Mouse (Mus musculus) cerebellum, postnatal 25 days (tissue): ENCODE results near the gene Prx.

ENCODE experiments used
- DNase-seq, 2 experiments: peaks; one replicate each; pipeline ENCODE4 v3.0.0; 2021; ENCODE audit warnings: mixed read lengths in 2 of 2

The Prx gene

GRCm38 (mm10) chr7:27523805-27524204, 24.7 kb downstream of the Prx start:
- no peak for DNase-seq

DNA sequence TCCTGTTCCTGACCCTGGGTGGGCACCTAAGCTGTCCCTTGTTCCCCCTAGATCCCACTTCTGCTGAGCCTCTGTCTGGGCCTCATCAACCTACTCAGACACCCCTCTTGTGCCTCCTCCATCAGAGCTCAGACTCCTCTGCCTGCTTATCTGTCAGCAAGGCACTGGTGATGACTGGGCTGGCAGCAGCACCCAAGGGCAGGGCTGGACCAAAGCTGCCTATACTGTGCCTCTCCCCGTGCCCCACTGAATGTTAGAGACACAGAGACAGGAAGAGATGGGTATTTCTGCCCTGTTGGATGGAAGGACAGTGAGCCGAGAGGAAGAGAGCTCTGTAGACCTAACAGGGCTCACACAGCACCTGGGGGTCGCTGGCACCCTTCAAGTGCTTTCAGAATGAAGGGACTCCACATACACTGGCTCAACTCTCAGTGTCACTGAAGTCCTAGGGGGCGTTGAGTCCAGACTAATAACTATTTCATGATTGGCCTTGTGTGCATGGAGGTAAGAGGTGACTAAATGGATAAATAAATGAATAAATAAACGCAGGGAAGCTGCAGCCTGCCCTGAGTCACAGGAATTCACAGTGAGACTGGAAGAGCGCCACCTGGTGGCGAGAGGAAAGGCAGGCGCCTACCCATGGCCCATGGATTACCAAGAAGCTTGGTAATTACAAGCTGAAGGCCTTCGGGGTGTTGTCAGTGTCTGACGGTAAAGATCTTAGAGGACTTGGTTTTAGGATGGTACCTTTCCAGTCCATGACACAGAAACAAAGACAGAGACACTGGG, 27.1 kb downstream of the Prx start:
- DNase-seq = peak; percentile 84 to 90

- DNase-seq = no peak
These were observed 29.9 kb downstream of the Prx start for GRCm38 (mm10) chr7:27529070-27529469.

GRCm38 (mm10) chr7:27530937-27531336, 31.8 kb downstream of the Prx start:
- no peak for DNase-seq

- DNase-seq = no peak
These were observed 32.6 kb downstream of the Prx start for GRCm38 (mm10) chr7:27531707-27532106.

DNA sequence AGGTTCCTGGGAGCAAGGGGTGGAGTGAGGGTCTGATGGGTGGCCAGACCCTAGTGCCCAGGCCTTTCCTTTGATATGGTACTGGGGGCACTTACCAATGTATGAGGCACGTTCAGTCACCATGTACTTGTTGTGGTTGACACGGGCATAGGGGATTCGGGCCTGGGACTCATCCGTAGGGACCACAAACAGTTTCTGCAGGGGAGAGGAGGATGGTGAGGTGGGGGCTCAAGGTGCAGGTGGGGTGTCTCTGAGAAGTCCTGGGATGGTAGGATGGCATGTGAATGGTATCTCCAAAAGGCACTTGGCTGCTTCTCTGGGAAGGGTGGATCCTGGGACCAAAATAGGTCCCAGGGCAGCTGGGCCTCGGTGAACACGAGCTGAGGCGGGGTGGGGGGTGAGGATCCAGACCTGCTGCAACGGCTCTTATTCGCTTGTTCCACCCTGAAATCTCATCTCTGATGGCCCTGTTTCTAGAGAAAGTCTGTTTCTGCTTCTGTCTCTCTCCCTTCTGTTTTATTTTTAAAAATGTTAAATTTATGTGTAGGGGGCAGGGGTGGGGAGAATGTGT, 33.4 kb downstream of the Prx start:
- no peak for DNase-seq

- DNase-seq = no peak
These were observed 36.3 kb downstream of the Prx start for GRCm38 (mm10) chr7:27535386-27535785.

- DNase-seq = no peak
These were observed 37.5 kb downstream of the Prx start for GRCm38 (mm10) chr7:27536618-27537017.

DNA sequence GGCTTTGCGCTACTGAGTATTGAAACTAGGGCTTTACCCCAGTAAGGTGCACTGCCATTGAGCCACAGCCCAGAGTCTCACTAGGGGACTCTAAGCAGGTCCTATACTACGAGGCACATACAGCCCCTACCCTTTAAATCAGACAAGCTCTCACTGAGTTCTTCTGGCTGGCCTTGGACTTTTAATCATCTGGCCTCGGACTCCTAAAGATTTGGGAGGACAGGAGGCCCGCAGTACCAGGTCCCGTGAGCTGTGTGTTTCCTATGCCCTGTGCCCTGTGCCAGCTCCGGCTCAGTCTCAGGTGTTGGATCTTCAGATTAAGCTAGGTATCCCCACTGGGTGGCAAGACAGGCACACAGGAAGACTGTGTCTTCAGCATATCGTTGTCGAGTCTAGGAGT, 38.9 kb downstream of the Prx start:
- no peak for DNase-seq

DNA sequence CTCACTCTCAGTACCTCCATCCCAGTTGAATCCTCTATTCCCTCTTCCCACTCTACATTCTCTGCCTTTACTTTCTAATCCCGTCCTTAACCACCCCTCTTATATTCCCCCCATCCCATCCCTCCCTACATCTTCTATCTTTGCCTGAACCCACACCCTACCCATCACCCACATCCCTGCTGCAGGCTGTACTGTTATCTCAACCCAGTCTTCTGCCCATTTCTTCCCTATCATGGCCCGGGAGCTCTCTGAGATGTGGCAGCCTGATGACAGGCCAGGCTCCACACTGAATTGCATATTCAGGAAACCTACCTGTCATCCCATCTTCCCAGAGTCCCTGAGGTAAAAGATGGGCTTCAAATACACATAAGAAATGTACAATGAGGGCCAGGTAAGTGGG, 39.7 kb downstream of the Prx start:
- no peak for DNase-seq

DNA sequence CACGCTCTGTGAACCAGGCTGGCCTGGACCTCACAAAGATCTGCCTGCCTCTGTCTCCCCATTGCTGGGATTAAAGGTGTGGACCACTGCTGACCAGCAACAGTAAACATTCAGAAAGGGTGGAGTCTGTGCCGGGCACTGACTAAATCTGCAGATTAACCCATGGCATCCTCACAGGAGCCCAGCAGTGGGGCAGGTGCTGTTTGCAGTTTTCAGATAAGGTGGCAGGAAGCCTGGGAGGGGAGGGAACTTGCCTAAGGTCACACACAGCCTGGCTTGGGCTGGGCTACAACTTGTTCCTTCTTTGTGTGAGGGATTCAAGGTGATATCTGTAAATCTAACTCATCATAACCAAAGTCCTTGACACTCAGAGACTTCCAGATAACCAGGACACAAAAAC, 41.4 kb downstream of the Prx start:
- no peak for DNase-seq

DNA sequence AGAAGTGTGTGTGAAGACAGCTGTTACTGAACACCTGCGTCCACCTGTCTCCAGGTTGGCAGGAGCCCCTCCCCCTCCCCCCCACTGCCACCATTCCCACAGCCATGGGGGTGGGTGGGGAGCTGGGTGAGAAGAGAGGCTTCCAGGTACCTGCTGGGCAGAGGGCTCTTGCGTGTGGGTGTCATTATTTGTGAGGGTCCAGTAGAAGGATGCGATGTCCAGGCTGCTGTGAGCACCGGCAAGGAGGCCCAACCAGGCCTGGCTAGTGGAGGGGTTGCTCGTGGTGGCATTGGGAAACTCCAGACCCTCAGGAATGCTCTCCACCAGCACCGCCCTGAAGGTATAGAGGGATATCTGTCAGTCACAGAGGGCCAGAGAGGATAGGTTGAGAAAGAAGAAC, 41.8 kb downstream of the Prx start:
- no peak for DNase-seq

DNA sequence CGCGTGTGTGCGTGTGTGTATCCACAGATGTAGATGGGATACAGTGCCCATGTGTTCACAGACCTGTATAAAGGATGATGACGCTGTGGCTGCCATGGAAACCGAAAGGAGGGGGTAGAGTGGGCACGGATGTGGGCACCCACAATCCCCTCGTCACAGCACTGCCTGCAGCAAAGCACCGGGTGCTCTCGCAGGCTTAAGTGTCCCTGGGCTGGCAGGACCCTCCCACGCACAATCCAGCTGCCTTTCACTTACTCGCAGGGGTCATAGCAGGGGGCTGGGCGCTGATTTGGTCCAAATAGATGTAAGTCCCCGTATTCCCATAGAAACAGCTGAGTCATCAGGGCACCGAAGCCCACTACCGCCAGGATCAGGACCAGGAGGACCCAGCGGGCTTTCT, 42.3 kb downstream of the Prx start:
- DNase-seq = peak in 1 of 2 experiments; percentile 30

- DNase-seq = no peak
These were observed 42.8 kb downstream of the Prx start for GRCm38 (mm10) chr7:27541922-27542321.

DNA sequence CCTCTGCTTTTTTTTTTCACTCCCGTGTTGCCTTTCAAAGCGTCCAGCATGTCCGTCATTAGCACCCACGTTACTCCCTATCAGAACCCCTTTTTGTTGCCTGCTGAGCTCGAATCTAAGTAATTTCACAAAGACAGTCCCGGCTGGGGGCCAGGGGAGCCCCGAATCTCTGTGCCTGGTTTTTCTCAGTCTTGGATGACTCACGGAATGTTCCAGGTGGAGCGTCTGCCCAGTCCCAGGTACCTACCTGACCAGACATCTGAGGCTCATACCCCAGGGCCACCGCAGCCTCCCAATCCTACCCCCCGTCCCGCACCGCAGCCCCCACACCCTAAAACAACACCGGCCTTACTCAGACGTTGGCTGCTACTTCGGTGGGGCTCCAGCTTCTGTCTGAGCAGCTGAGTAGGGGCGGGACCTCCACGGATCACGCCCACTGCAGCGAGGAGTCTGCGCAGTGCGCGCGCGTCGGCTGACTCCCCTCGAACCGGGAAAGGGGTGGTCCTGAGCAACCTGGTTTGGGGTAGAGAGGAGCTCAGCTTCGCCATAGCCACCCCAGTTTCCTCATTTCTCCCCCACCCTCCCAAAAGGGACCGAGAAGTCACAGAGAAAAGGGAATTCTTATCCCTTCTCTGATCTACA, 43.4 kb downstream of the Prx start:
- peak; percentile 88 to 90 for DNase-seq

DNA sequence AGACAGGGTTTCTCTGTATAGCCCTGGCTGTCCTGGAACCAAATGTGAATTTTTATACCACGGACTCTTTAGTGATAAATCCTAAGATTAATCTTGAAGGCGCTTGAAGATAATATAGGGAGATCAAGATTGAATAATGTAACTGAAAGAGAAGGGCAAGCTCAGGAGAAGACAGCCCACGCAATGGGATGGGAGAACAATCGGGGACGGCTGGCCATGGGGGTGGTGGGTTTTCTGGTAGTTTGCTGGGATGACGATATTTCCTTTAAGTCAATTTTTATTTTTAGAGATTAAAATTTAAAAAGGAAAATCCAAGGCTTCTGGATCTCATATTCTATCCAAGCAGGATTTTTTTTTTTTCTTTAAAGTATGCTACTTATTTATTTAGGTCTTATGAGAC, 43.9 kb downstream of the Prx start:
- no peak for DNase-seq

DNA sequence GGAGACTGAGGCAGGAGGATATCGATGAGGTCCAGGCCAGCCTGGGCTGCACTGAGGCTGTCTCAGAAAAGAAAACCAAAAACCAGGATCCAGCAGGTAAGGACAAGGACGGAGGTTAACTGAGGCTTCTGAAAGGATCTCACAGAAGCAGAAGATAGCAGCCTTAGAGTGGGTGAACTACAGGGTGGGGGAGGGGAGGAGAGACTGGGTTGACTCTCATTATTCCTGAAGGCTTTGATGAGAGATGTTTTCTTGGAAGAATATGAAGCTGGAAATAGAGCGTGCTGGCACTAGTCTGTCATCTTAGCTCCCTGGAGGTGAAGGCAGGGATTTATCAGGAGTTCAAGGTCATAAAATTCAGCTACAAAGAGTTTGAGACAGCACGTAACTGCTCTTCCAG, 44.7 kb downstream of the Prx start:
- no peak for DNase-seq

DNA sequence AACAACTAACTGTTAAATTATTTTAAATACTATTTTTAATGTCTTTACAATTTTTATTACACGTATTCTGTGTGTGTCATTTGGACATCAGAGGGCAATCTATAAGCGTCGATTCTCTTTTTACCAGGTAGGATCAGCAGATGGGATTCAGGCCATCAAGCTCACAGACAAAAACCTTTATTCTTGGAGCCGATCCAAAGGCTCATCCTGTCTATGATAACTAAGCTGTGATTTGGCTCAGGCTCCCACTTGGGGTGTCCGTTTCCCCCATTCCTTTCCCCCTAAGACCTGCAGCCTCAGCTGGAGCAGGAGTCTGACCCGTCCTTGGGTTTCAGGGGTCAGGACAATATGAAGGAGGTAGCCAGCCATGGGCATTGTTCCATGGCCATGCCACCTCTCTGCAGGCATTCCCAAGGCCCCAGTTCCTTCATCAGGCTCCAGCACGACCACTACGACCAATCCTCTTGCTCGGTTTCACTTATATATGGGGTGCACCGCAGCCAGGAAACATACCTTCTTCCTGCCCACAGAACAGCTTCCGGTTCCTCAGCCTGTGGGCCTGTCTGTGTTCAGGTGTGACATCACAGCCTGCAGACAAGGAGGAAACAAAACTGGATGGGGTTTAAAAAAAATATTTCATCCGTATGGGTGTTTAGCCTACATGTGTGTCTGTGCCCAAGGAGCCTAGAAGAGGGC, 45.7 kb downstream of the Prx start:
- no peak for DNase-seq

GRCm38 (mm10) chr7:27549597-27549996, 50.5 kb downstream of the Prx start:
- DNase-seq = no peak

DNA sequence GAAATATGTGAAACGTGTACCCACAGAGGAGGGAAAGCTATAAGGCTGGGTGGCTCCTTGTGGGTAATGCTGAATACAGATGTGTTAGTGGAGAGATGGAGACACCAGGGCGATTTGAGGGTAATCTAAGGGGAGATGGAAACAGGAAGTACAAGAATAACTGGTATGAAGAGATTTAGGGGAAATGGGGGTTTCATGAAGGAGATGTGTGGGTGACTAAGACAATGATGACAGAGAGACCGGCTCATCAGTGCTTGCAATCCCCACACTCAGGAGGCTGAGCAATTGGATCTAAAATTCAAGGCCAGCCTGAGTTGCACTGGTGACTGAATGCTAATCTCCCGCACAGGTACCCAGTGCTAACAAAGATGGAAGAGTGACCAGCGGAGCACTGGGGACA, 52.9 kb downstream of the Prx start:
- DNase-seq = no peak

GRCm38 (mm10) chr7:27552931-27553513, 53.9 kb downstream of the Prx start, which contains the start of the genes Pld3 and 2310022A10Rik:
TSS of gene Pld3 (minus strand) at chr7:27553218.
TSS of gene 2310022A10Rik (plus strand) at chr7:27553233.
- DNase-seq = peak; percentile 97 to 98

- DNase-seq = no peak
These were observed 61.3 kb downstream of the Prx start for GRCm38 (mm10) chr7:27560291-27560887.

GRCm38 (mm10) chr7:27560978-27561377, 61.9 kb downstream of the Prx start:
- no peak for DNase-seq
